Mouse (Mus musculus): Measurements from ENCODE around the gene Cdc42se2. TPM values are rescaled to one million over a fixed set of nuclear protein-coding genes. Genes with fewer than 3 reads are reported as not detected.
A peak's percentile ranks its signal among the peaks of the same experiment; 100 is the strongest.

Gene Cdc42se2
- 100 to 1,000 TPM; 180 to 182 TPM for total RNA-seq (2021)

GRCm38 (mm10) chr11:54787488-54788474, at the start of gene Cdc42se2:
TSS of gene Cdc42se2 (minus strand) at chr11:54787675.
- intact Hi-C loops (cut with DNase I) = loop anchor here (2.0 to 5.0 kb wide), 3 partner anchors 55 to 73 kb away; partner anchors contain the start of gene Lyrm7
- DNase-seq (ENCODE audit: extremely low spot score in 1 of 2, low spot score in 2 of 2) = peak; percentile 95 to 97

GRCm38 (mm10) chr11:54836106-54836505, 48.6 kb upstream of the Cdc42se2 start:
- peak in 1 of 2 experiments; percentile 77 for DNase-seq (ENCODE audit: extremely low spot score in 1 of 2, low spot score in 2 of 2)
- intact Hi-C loops (cut with DNase I) = no loop called here

GRCm38 (mm10) chr11:54834596-54834995, 47.1 kb upstream of the Cdc42se2 start:
- intact Hi-C loops (cut with DNase I) = no loop called here

GRCm38 (mm10) chr11:54833833-54834232, 46.4 kb upstream of the Cdc42se2 start:
- intact Hi-C loops (cut with DNase I) = no loop called here
- DNase-seq (ENCODE audit: extremely low spot score in 1 of 2, low spot score in 2 of 2) = peak; percentile 30 to 46

More at GRCm38 (mm10) chr11:54834596-54834995, 47.1 kb upstream of the Cdc42se2 start:
- DNase-seq (ENCODE audit: extremely low spot score in 1 of 2, low spot score in 2 of 2) = no peak

- DNase-seq (ENCODE audit: extremely low spot score in 1 of 2, low spot score in 2 of 2) = no peak
- intact Hi-C loops (cut with DNase I) = no loop called here
Measured at GRCm38 (mm10) chr11:54826819-54827218, 39.3 kb upstream of the Cdc42se2 start.

GRCm38 (mm10) chr11:54825774-54826173, 38.3 kb upstream of the Cdc42se2 start:
- DNase-seq (ENCODE audit: extremely low spot score in 1 of 2, low spot score in 2 of 2) = no peak
- intact Hi-C loops (cut with DNase I) = no loop called here

- intact Hi-C loops (cut with DNase I) = no loop called here
- DNase-seq (ENCODE audit: extremely low spot score in 1 of 2, low spot score in 2 of 2) = no peak
Measured at GRCm38 (mm10) chr11:54823467-54823866, 36.0 kb upstream of the Cdc42se2 start.

GRCm38 (mm10) chr11:54819489-54819888, 32.0 kb upstream of the Cdc42se2 start:
- intact Hi-C loops (cut with DNase I) = no loop called here
- DNase-seq (ENCODE audit: extremely low spot score in 1 of 2, low spot score in 2 of 2) = no peak

- intact Hi-C loops (cut with DNase I) = no loop called here
- no peak for DNase-seq (ENCODE audit: extremely low spot score in 1 of 2, low spot score in 2 of 2)
Measured at GRCm38 (mm10) chr11:54817449-54817848, 30.0 kb upstream of the Cdc42se2 start.

- intact Hi-C loops (cut with DNase I) = no loop called here
Measured at GRCm38 (mm10) chr11:54815659-54816058, 28.2 kb upstream of the Cdc42se2 start.

GRCm38 (mm10) chr11:54812812-54813516, 25.5 kb upstream of the Cdc42se2 start:
- intact Hi-C loops (cut with DNase I) = no loop called here
- peak; percentile 29 to 48 for DNase-seq (ENCODE audit: extremely low spot score in 1 of 2, low spot score in 2 of 2)

More at GRCm38 (mm10) chr11:54815659-54816058, 28.2 kb upstream of the Cdc42se2 start:
- DNase-seq (ENCODE audit: extremely low spot score in 1 of 2, low spot score in 2 of 2) = no peak

- DNase-seq (ENCODE audit: extremely low spot score in 1 of 2, low spot score in 2 of 2) = no peak
- intact Hi-C loops (cut with DNase I) = no loop called here
Measured at GRCm38 (mm10) chr11:54812314-54812713, 24.8 kb upstream of the Cdc42se2 start.

- intact Hi-C loops (cut with DNase I) = no loop called here
- DNase-seq (ENCODE audit: extremely low spot score in 1 of 2, low spot score in 2 of 2) = no peak
Measured at GRCm38 (mm10) chr11:54811054-54811453, 23.6 kb upstream of the Cdc42se2 start.

GRCm38 (mm10) chr11:54809582-54809981, 22.1 kb upstream of the Cdc42se2 start:
- no peak for DNase-seq (ENCODE audit: extremely low spot score in 1 of 2, low spot score in 2 of 2)
- intact Hi-C loops (cut with DNase I) = no loop called here

- intact Hi-C loops (cut with DNase I) = no loop called here
- no peak for DNase-seq (ENCODE audit: extremely low spot score in 1 of 2, low spot score in 2 of 2)
Measured at GRCm38 (mm10) chr11:54808177-54808576, 20.7 kb upstream of the Cdc42se2 start.

- DNase-seq (ENCODE audit: extremely low spot score in 1 of 2, low spot score in 2 of 2) = no peak
- intact Hi-C loops (cut with DNase I) = no loop called here
Measured at GRCm38 (mm10) chr11:54807669-54808068, 20.2 kb upstream of the Cdc42se2 start.

GRCm38 (mm10) chr11:54806891-54807290, 19.4 kb upstream of the Cdc42se2 start:
- DNase-seq (ENCODE audit: extremely low spot score in 1 of 2, low spot score in 2 of 2) = no peak
- intact Hi-C loops (cut with DNase I) = no loop called here

- peak; percentile 79 for DNase-seq (ENCODE audit: extremely low spot score in 1 of 2, low spot score in 2 of 2)
- intact Hi-C loops (cut with DNase I) = no loop called here
Measured at GRCm38 (mm10) chr11:54805196-54805595, 17.7 kb upstream of the Cdc42se2 start.

GRCm38 (mm10) chr11:54802621-54803020, 15.1 kb upstream of the Cdc42se2 start:
- DNase-seq (ENCODE audit: extremely low spot score in 1 of 2, low spot score in 2 of 2) = no peak
- intact Hi-C loops (cut with DNase I) = no loop called here

Data from left cerebral cortex, postnatal 10 days (tissue).